Mouse (Mus musculus) MEL (cell line): Measurements from ENCODE around the gene Adora3. TPM values are rescaled to one million over a fixed set of nuclear protein-coding genes. Genes with fewer than 3 reads are reported as not detected.

Experiments
- DNase-seq: peaks from one replicate; pipeline ENCODE4 v3.0.0; 2011; ENCODE audit warnings: low read depth, low spot score
- H3K27ac ChIP-seq: 2 replicates; pipeline ENCODE4 v1.5.1; 2012; ENCODE audit warnings: low read depth, mild to moderate bottlenecking, control low read depth, low read length, moderate library complexity; ENCODE audit not compliant: control insufficient read depth
- H3K27me3 ChIP-seq, 2 experiments: fragments of 150-350 bp in 1 of 2; sonication (generic) in 1 of 2; 2 replicates each; pipeline ENCODE4 v1.6.1; 2012; ENCODE audit warnings: low read length in 2 of 2, mild to moderate bottlenecking in 2 of 2, improper control_type of control experiment in 1 of 2, moderate library complexity in 1 of 2; ENCODE audit not compliant: insufficient read depth in 2 of 2, control insufficient read depth in 1 of 2
- H3K36me3 ChIP-seq, 2 experiments: 2 replicates each; pipeline ENCODE4 v1.6.1; 2012 to 2014; ENCODE audit warnings: low read length in 2 of 2, improper control_type of control experiment in 1 of 2, inconsistent platforms in 1 of 2, mild to moderate bottlenecking in 1 of 2; ENCODE audit not compliant: insufficient read depth in 2 of 2, control insufficient read depth in 1 of 2
- H3K4me1 ChIP-seq, 2 experiments: fragments of 150-350 bp in 1 of 2; sonication (generic) in 1 of 2; 2 replicates each; pipeline ENCODE4 v1.6.1; 2012; ENCODE audit warnings: low read length in 2 of 2, improper control_type of control experiment in 1 of 2, mild to moderate bottlenecking in 1 of 2; ENCODE audit not compliant: insufficient read depth in 2 of 2, control insufficient read depth in 1 of 2
- H3K4me3 ChIP-seq, 2 experiments: fragments of 150-350 bp in 1 of 2; sonication (generic) in 1 of 2; 2 replicates each; pipeline ENCODE4 v1.5.1; 2012; ENCODE audit warnings: low read depth in 2 of 2, low read length in 2 of 2, mild to moderate bottlenecking in 2 of 2, moderate library complexity in 2 of 2, control low read depth in 1 of 2, improper control_type of control experiment in 1 of 2; ENCODE audit not compliant: control insufficient read depth in 1 of 2, insufficient read depth in 1 of 2
- H3K79me2 ChIP-seq: 2 replicates; pipeline ENCODE4 v1.6.1; 2012; ENCODE audit warnings: mild to moderate bottlenecking, low read length, moderate library complexity; ENCODE audit not compliant: control insufficient read depth, poor library complexity, insufficient read depth
- H3K9ac ChIP-seq: 2 replicates; pipeline ENCODE4 v1.6.1; 2012; ENCODE audit warnings: low read depth, mild to moderate bottlenecking, control low read depth, low read length, moderate library complexity; ENCODE audit not compliant: control insufficient read depth, poor library complexity, severe bottlenecking
- H3K9me3 ChIP-seq: fragments of 150-350 bp; sonication (generic); replicated peaks from 2 replicates; pipeline ENCODE4 v1.6.1; 2012; ENCODE audit warnings: mild to moderate bottlenecking, low read length, improper control_type of control experiment, moderate library complexity; ENCODE audit not compliant: insufficient read depth
- BHLHE40 ChIP-seq: IDR thresholded peaks from 2 replicates; pipeline ENCODE4 v1.6.1; 2012; ENCODE audit warnings: low read depth, mild to moderate bottlenecking, inconsistent platforms, low read length, improper control_type of control experiment, borderline replicate concordance
- CHD1 ChIP-seq: IDR thresholded peaks from 2 replicates; pipeline ENCODE4 v1.6.1; 2012; ENCODE audit warnings: low read depth, mild to moderate bottlenecking, inconsistent platforms, low read length, improper control_type of control experiment
- CHD2 ChIP-seq: IDR thresholded peaks from 2 replicates; pipeline ENCODE4 v1.6.1; 2011; ENCODE audit warnings: low read length, improper control_type of control experiment
- CTCF ChIP-seq, 3 experiments: IDR thresholded peaks in 2 of 3; conservative IDR thresholded peaks in 1 of 3; 2 replicates each; pipeline ENCODE4 v1.5.1; 2011 to 2012; ENCODE audit warnings: low read length in 3 of 3, low read depth in 2 of 3, mild to moderate bottlenecking in 2 of 3, improper control_type of control experiment in 1 of 3, inconsistent platforms in 1 of 3, mixed read lengths in 1 of 3, moderate library complexity in 1 of 3; ENCODE audit not compliant: control insufficient read depth in 1 of 3, insufficient read depth in 1 of 3, poor library complexity in 1 of 3, severe bottlenecking in 1 of 3
- E2F4 ChIP-seq: IDR thresholded peaks from 2 replicates; pipeline ENCODE4 v1.6.1; 2011; ENCODE audit warnings: low read depth, low read length, improper control_type of control experiment, borderline replicate concordance
- EP300 ChIP-seq, 2 experiments: IDR thresholded peaks; 2 replicates each; pipeline ENCODE4 v1.6.1; 2011; ENCODE audit warnings: improper control_type of control experiment in 2 of 2, low read length in 2 of 2, low read depth in 1 of 2, mild to moderate bottlenecking in 1 of 2
- GABPA ChIP-seq: IDR thresholded peaks from 2 replicates; pipeline ENCODE4 v1.6.1; 2012; ENCODE audit warnings: low read depth, mild to moderate bottlenecking, inconsistent platforms, low read length, improper control_type of control experiment, moderate library complexity
- GATA1 ChIP-seq: IDR thresholded peaks from 2 replicates; pipeline ENCODE4 v1.6.1; 2011; ENCODE audit warnings: low read depth, low read length, improper control_type of control experiment
- HCFC1 ChIP-seq: IDR thresholded peaks from 2 replicates; pipeline ENCODE4 v1.6.1; 2012; ENCODE audit warnings: low read depth, mild to moderate bottlenecking, inconsistent platforms, low read length, improper control_type of control experiment, moderate library complexity
- JUND ChIP-seq: IDR thresholded peaks from 2 replicates; pipeline ENCODE4 v1.6.1; 2011; ENCODE audit warnings: low read depth, mild to moderate bottlenecking, improper control_type of control experiment, low read length
- KAT2A ChIP-seq: conservative IDR thresholded peaks from 2 replicates; pipeline ENCODE4 v1.6.1; 2012; ENCODE audit warnings: low read depth, low read length, improper control_type of control experiment, inconsistent platforms
- MAX ChIP-seq: IDR thresholded peaks from 2 replicates; pipeline ENCODE4 v1.6.1; 2011; ENCODE audit warnings: low read length, improper control_type of control experiment
- MEF2A ChIP-seq: IDR thresholded peaks from 2 replicates; pipeline ENCODE4 v1.6.1; 2014; ENCODE audit warnings: low read depth, mild to moderate bottlenecking, inconsistent platforms, low read length, improper control_type of control experiment; ENCODE audit not compliant: poor library complexity, insufficient replicate concordance, severe bottlenecking; ENCODE audit errors: extremely low read depth
- MXI1 ChIP-seq: IDR thresholded peaks from 2 replicates; pipeline ENCODE4 v1.6.1; 2011; ENCODE audit warnings: mild to moderate bottlenecking, low read depth, low read length, improper control_type of control experiment
- MYB ChIP-seq: IDR thresholded peaks from 2 replicates; pipeline ENCODE4 v1.6.1; 2011; ENCODE audit warnings: mild to moderate bottlenecking, low read depth, low read length, improper control_type of control experiment
- MYC ChIP-seq: IDR thresholded peaks from 2 replicates; pipeline ENCODE4 v1.6.1; 2011; ENCODE audit warnings: low read depth, mild to moderate bottlenecking, low read length, improper control_type of control experiment, moderate library complexity
- NRF1 ChIP-seq: IDR thresholded peaks from 2 replicates; pipeline ENCODE4 v1.6.1; 2014; ENCODE audit warnings: low read depth, mild to moderate bottlenecking, inconsistent platforms, low read length, improper control_type of control experiment, moderate library complexity; ENCODE audit not compliant: poor library complexity, insufficient read depth, severe bottlenecking
- POLR2AphosphoS2 ChIP-seq: IDR thresholded peaks from 2 replicates; pipeline ENCODE4 v1.6.1; 2011; ENCODE audit warnings: low read length, improper control_type of control experiment
- POLR2AphosphoS5 ChIP-seq: IDR thresholded peaks from 2 replicates; pipeline ENCODE4 v1.6.1; 2012; ENCODE audit warnings: low read depth, borderline replicate concordance, mild to moderate bottlenecking, inconsistent platforms, low read length, moderate library complexity, mixed read lengths
- RAD21 ChIP-seq: IDR thresholded peaks from 2 replicates; pipeline ENCODE4 v1.6.1; 2011; ENCODE audit warnings: mild to moderate bottlenecking, low read depth, low read length, improper control_type of control experiment
- RCOR1 ChIP-seq: IDR thresholded peaks from 2 replicates; pipeline ENCODE4 v1.6.1; 2012; ENCODE audit warnings: low read depth, mild to moderate bottlenecking, inconsistent platforms, low read length, improper control_type of control experiment
- SIN3A ChIP-seq: IDR thresholded peaks from 2 replicates; pipeline ENCODE4 v1.6.1; 2012; ENCODE audit warnings: low read length, improper control_type of control experiment, inconsistent platforms
- SMC3 ChIP-seq: IDR thresholded peaks from 2 replicates; pipeline ENCODE4 v1.6.1; 2011; ENCODE audit warnings: low read depth, low read length, improper control_type of control experiment
- TAL1 ChIP-seq: IDR thresholded peaks from 2 replicates; pipeline ENCODE4 v1.6.1; 2012; ENCODE audit warnings: mild to moderate bottlenecking, inconsistent platforms, low read length, moderate library complexity, mixed read lengths
- TBP ChIP-seq: IDR thresholded peaks from 2 replicates; pipeline ENCODE4 v1.8.0; 2011; ENCODE audit warnings: low read depth, low read length, improper control_type of control experiment
- TCF12 ChIP-seq: IDR thresholded peaks from 2 replicates; pipeline ENCODE4 v1.6.1; 2014; ENCODE audit warnings: low read depth, mild to moderate bottlenecking, inconsistent platforms, low read length, improper control_type of control experiment, moderate library complexity
- USF1 ChIP-seq: IDR thresholded peaks from 2 replicates; pipeline ENCODE4 v1.6.1; 2014; ENCODE audit warnings: low read depth, mild to moderate bottlenecking, inconsistent platforms, low read length, improper control_type of control experiment, moderate library complexity
- USF2 ChIP-seq, 2 experiments: IDR thresholded peaks; 2 replicates each; pipeline ENCODE4 v1.6.1; 2011 to 2012; ENCODE audit warnings: improper control_type of control experiment in 2 of 2, low read length in 2 of 2, borderline replicate concordance in 1 of 2, inconsistent platforms in 1 of 2, low read depth in 1 of 2, mild to moderate bottlenecking in 1 of 2; ENCODE audit not compliant: insufficient read depth in 1 of 2
- ZC3H11A ChIP-seq: IDR thresholded peaks from 2 replicates; pipeline ENCODE4 v1.6.1; 2012; ENCODE audit warnings: low read depth, mild to moderate bottlenecking, inconsistent platforms, low read length, improper control_type of control experiment
- ZKSCAN1 ChIP-seq: IDR thresholded peaks from 2 replicates; pipeline ENCODE4 v1.6.1; 2012; ENCODE audit warnings: low read depth, mild to moderate bottlenecking, inconsistent platforms, low read length, improper control_type of control experiment, moderate library complexity
- polyA plus RNA-seq, 2 experiments: library from polyadenylated mRNA; stranded (reverse) in 1 of 2; unstranded in 1 of 2; fragments of >175 nt in 1 of 2; fragments of >200 nt in 1 of 2; gene quantifications; 2 replicates each; pipeline versions ENCODE4 v1.2.1 to v1.2.4; 2012; ENCODE audit warnings: low replicate concordance in 2 of 2, low read depth in 1 of 2; ENCODE audit not compliant: insufficient read length in 2 of 2, insufficient read depth in 1 of 2, missing spikeins in 1 of 2
- total RNA-seq: library from RNA; depleted of rRNA; stranded (reverse); fragments of 300-350 nt; gene quantifications from 2 replicates; pipeline ENCODE4 v1.2.3, GENCODE M21; 2012

Gene Adora3
- total and polyA plus RNA-seq, 3 experiments: 0.42 to 0.65 TPM; not detected in 1

DNA sequence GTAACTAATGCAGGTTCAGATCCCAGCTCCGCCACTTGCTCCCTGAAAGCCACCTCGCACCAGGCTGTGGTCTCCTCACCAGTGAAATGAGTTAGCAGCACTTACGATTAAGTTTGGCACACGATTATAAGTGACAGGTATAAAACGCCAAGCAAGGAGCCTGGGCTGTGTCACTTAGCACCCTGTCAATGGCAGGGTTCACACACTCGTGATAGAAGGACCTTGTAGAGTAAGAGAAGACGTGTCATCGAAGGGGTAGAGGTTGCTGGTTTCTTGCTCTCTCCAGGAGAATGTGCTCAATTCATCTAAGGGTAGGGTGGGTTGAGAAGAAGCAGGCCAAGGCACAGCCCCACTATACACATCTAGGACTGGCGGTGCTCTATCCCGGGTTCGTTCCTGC is 28.2 kb downstream of the Adora3 start:
- Histone ChIP-seq H3K27ac (no peak overlapping the region), H3K4me1 (peaks cover 3 to 32% of the 10 kb centered on the region in 2 experiments), H3K9me3 (no peaks in the 10 kb centered on the region), H3K27me3 (no peaks in the 10 kb centered on the region), H3K79me2 (no peaks in the 10 kb centered on the region)
- TF ChIP-seq EP300 (IDR thresholded peaks at IDR 0.05; ENCODE audit: low read depth in 1 of 2, low read length in 2 of 2) (no peak), CHD2 (no peak), CTCF (IDR thresholded peaks at IDR 0.05 in 2 of 3, conservative IDR thresholded peaks at IDR 0.05 in 1 of 3; ENCODE audit: control insufficient read depth in 1 of 3, insufficient read depth in 1 of 3, low read depth in 2 of 3, low read length in 3 of 3, poor library complexity in 1 of 3, severe bottlenecking in 1 of 3) (no peak), ZKSCAN1 (no peak), RAD21 (no peak), SIN3A (no peak), GABPA (no peak), JUND (no peak), USF2 (IDR thresholded peaks at IDR 0.05; ENCODE audit: borderline replicate concordance in 1 of 2, insufficient read depth in 1 of 2, low read depth in 1 of 2, low read length in 2 of 2) (no peak), MYB (no peak), RCOR1 (no peak), USF1 (no peak), MYC (no peak), MEF2A (no peak), POLR2AphosphoS5 (no peak), MAX (no peak), SMC3 (no peak), POLR2AphosphoS2 (no peak), CHD1 (no peak), BHLHE40 (no peak)
- TF ChIP-seq, all 39 proteins: peak for 0
- Histone ChIP-seq H3K36me3 (peaks cover 0 to 19% of the 10 kb centered on the region in 2 experiments; a peak in 2 of 4 replicates), H3K9ac (no peak overlapping the region), H3K4me3 (no peak overlapping the region)
- no peak for DNase-seq

- no peaks in the 10 kb centered on the region for H3K27me3 ChIP-seq
- no peak overlapping the region for H3K27ac ChIP-seq
- H3K79me2 ChIP-seq: no peaks in the 10 kb centered on the region
- peaks cover 0 to 20% of the 10 kb centered on the region in 2 experiments; a peak in 2 of 4 replicates for H3K36me3 ChIP-seq
- DNase-seq: peak; percentile 92
- peaks cover 3 to 33% of the 10 kb centered on the region in 2 experiments for H3K4me1 ChIP-seq
- H3K9ac ChIP-seq: peak overlapping the region; percentile 23; the same call in 1 of the 2 replicates
- no peaks in the 10 kb centered on the region for H3K9me3 ChIP-seq
- no peak overlapping the region for H3K4me3 ChIP-seq
- TF ChIP-seq ZC3H11A (peak; percentile 94), CHD2 (no peak), HCFC1 (0 out of 2 replicates have a peak, but pooled peaks have one; percentile 27), MAX (no peak), CTCF (IDR thresholded peaks at IDR 0.05 in 2 of 3, conservative IDR thresholded peaks at IDR 0.05 in 1 of 3; ENCODE audit: control insufficient read depth in 1 of 3, insufficient read depth in 1 of 3, low read depth in 2 of 3, low read length in 3 of 3, poor library complexity in 1 of 3, severe bottlenecking in 1 of 3) (peak; percentile 85 to 98 (median 96)), SIN3A (peak; percentile 52; the same call in 1 of the 2 replicates), GATA1 (no peak), SMC3 (peak; percentile 98), TCF12 (no peak), MXI1 (peak; percentile 34; the same call in 1 of the 2 replicates), E2F4 (no peak), NRF1 (no peak), KAT2A (no peak), POLR2AphosphoS5 (no peak), TAL1 (no peak), POLR2AphosphoS2 (no peak), TBP (no peak)
Observed at GRCm38 (mm10) chr3:105899394-105900147, 28.9 kb downstream of the Adora3 start.
